Mouse (Mus musculus) olfactory bulb, adult 2 months (tissue): ENCODE results near the gene Gpr132.

Source experiments
- CTCF ChIP-seq: fragments of 200-500 bp; IDR thresholded peaks from 2 replicates; pipeline ENCODE4 v1.5.1; 2012; ENCODE audit warnings: low read depth, mild to moderate bottlenecking, low read length, moderate library complexity; ENCODE audit not compliant: insufficient read depth
- POLR2A ChIP-seq: fragments of 200-500 bp; IDR thresholded peaks from 2 replicates; pipeline ENCODE4 v1.6.1; 2012; ENCODE audit warnings: mild to moderate bottlenecking, low read depth, low read length, moderate library complexity; ENCODE audit not compliant: insufficient read depth

DNA sequence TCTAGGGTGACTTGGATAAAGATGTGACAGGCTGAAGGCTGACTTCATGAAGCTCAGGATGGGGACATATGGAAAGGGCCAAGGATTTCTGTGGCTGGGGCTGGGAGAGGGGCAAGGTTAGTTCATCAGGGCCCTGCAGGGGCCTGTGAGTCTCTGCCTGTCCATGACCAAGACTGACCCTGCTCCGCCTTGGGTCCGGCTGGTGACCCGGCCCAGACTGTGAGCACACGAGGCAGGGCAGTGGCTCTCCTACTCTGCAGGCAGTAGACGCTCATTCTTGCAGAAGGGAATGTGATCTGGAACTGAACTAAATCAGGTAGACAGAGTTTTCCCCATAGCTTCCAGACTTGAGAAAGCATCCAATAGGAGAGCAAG lies 59.8 kb downstream of the Gpr132 start:
- no peak for TF ChIP-seq POLR2A
- no peak for TF ChIP-seq CTCF
